Mouse (Mus musculus): ENCODE measurements at regions not wholly inside any gene's neighbourhood (a gene's known extent, or its start where the extent isn't known, plus 50 kb on each side); places are given as distances from the start of the nearest gene placed in this dataset.
"Not testable (repeated sequence)": the region's sequence is repeated elsewhere in the genome, so short reads cannot be mapped to it uniquely, and the experiment has no call there.

DNA sequence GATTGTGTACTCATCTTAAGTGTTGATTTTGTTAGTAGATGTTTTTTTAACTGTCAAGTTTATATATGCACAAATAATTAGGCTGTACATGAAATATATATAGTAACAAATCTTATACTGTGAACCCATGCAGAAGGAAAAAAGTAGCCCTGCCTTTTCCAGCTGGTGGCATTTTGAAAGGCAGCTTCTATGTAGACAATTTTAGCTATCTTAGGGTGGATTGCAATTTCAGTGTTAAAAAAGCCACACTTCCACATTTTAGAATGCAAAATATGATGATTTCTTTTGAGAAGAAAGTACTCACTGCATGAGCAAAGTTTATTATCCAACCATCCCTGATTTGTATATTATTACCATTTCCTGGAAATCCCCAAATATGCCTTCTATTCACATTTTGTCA is 1256.1 kb upstream of the Gm12353 start:
- POLR2A ChIA-PET: no interaction called here
- no peaks in the 10 kb centered on the region for H3K27me3 ChIP-seq
- no peak for TF ChIP-seq CTCF (IDR thresholded peaks at IDR 0.05)
- DNase-seq (ENCODE audit: low read depth, low spot score): no peak
- ATAC-seq: no peak
- in situ Hi-C loops (cut with MboI; ENCODE audit: low pct_unique_long_range_greater_than_20kb): no loop called here
- CTCF ChIA-PET: no interaction called here

DNA sequence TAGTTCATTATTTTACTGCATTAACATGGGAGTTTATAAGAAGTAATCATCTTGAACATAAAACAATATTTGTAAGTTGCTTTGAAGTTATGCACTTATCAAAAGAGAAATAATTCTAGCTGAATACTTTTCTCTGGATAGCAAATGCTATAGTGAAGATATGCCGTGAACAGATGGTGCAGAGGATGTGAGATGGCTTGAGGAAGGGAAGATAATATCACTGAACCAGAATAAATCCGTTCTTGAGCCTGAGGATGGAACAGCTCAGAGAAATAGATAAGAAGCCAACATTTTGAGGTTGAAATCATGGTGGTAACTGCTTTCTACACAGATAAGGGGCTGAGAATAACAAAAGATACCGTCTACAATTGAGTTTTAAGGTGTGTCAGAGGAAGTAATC is 1239.7 kb upstream of the Gm12353 start:
- in situ Hi-C loops (cut with MboI; ENCODE audit: low pct_unique_long_range_greater_than_20kb): no loop called here
- POLR2A ChIA-PET: no interaction called here
- no peaks in the 10 kb centered on the region for H3K27me3 ChIP-seq
- CTCF ChIA-PET: no interaction called here
- no peak for ATAC-seq
- DNase-seq (ENCODE audit: low read depth, low spot score): no peak
- TF ChIP-seq CTCF (IDR thresholded peaks at IDR 0.05): no peak

DNA sequence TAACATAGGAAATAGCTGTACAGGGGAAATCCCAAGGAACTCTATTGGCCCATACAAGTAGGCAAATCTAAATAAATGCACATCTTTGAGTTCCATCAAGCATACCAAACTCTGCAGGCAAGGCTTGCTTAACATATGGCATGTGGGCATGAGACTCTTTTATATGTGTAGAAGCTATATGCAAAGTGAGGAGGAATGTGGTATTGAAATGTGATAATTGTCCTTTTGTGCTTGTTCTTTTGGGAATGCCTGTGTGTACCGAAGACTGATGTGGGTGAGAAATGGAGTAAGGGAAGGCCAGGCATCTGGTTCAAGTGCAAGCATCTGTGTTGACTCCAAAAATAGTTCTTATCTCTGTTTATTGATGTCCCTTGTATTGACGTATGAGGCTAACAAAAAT is 1239.3 kb upstream of the Gm12353 start:
- no peak for ATAC-seq
- CTCF ChIA-PET: no interaction called here
- H3K27me3 ChIP-seq: no peaks in the 10 kb centered on the region
- no peak for DNase-seq (ENCODE audit: low read depth, low spot score)
- in situ Hi-C loops (cut with MboI; ENCODE audit: low pct_unique_long_range_greater_than_20kb): no loop called here
- no peak for TF ChIP-seq CTCF (IDR thresholded peaks at IDR 0.05)
- POLR2A ChIA-PET: no interaction called here

DNA sequence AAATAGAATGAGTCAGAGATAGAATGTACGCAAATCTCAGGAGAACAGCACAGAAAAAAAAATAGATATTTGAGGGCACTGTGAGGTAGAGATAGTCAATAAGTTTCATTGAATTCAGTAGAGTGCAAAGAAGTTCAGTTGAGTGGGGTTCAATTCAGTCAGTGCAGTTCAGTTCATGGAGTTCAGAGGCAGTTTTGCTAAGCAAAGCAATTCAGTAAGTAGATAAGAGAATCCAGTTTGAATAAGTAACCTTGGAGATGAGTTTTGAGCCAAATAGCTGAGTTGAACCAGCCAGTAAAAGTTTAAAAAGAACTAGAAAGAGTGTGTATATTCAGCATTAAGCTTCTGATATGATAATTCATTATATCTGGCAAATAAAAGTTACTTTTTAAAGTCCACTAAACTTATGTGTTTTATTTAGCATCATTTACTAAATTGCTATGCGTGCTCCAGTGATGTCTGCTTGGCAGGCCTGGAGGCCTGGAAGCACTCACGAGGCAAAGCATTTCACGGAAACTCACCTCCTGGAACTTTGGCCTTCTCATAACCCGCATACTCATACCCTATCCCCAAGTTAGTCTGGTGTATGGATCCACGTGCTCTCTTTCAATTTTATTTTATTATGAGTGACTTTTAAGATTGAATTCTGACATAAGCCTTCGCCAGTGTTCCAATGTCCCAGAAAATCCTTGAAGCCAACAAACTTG is 1210.3 kb upstream of the Gm12353 start:
- in situ Hi-C loops (cut with MboI; ENCODE audit: low pct_unique_long_range_greater_than_20kb): no loop called here
- no peaks in the 10 kb centered on the region for H3K27me3 ChIP-seq
- ChIA-PET CTCF (no interaction called here), POLR2A (no interaction called here)
- ATAC-seq: no peak
- no peak for DNase-seq (ENCODE audit: low read depth, low spot score)
- no peak for TF ChIP-seq CTCF (IDR thresholded peaks at IDR 0.05)

DNA sequence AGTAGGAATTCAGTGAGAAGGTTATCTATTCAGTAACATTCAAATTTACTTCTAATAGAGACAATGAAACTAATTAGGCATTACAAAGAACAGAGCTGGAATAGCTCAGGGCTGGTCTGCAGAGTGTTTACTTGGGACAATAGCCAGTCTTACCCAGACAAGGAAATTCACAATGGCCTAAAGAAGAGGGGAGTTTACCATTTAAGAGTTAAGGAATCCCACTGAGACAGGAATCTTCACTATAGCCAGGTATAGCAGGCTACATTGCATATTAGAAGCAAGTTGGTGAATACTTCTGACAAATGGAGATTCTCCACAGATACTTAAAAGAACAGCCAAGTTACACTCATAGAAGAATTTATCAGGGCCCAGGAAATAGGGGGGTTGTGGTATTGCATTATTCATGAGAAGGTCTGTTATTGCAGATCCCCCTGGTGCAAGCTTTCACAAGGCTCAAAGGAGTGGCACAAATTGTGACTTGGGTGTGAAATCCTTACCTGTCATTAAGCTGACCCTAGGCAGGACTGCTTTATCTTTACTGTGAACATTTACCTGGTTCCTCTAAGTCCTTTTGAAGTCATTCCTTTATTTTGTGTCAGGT is 1209.6 kb upstream of the Gm12353 start:
- DNase-seq (ENCODE audit: low read depth, low spot score); in situ Hi-C loops (cut with MboI; ENCODE audit: low pct_unique_long_range_greater_than_20kb); POLR2A ChIA-PET: not testable (repeated sequence)

DNA sequence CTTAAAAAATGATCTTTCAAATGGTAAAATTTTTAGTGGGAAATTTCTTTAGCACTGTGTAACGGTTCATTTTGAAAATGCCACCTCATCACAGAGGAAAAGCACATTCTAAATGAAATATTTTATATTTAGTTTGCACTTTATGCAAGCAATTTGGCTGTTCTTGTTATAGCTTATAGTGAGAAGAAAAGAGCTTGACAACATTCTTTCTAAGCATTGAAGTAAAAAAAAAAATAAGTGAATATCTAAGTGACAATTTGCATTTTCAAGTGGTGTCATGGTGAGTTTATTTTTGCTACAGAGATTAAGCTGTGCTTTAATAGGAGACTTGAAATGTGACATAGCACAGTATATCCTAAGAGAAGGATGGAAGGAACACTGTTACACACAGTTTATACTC is 1194.9 kb upstream of the Gm12353 start:
- H3K27me3 ChIP-seq: no peaks in the 10 kb centered on the region
- in situ Hi-C loops (cut with MboI; ENCODE audit: low pct_unique_long_range_greater_than_20kb): no loop called here
- CTCF ChIA-PET: no interaction called here
- DNase-seq (ENCODE audit: low read depth, low spot score): no peak
- no peak for ATAC-seq
- TF ChIP-seq CTCF (IDR thresholded peaks at IDR 0.05): no peak
- POLR2A ChIA-PET: no interaction called here

More for the DNA sequence above, 1209.6 kb upstream of the Gm12353 start:
- ATAC-seq, H3K27me3 ChIP-seq: not testable (repeated sequence)
- CTCF ChIA-PET: interaction anchor here (1.6 kb wide), 1 partner anchor 10 kb away, joined by 4 read pairs; no protein-coding TSS in a partner anchor

DNA sequence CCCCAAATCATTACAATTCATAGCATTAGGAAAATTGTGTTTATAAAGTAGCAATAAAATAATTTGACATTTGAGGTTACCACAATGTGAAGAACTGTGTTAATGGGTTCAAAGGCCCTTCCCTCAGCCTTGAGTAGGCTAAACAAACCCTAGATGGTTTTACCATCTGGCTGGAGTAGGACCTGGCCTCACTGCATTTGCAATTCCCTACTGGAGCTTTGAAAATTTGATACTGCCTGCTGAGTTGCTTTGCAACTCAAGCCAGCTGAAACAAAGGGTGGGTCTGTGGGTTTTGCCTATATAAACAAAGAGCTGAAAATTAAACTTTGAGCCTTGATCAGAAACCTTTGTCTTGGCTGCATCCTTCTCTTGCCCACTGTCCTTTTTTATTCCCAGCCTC is 1163.9 kb upstream of the Gm12353 start:
- ATAC-seq: no peak
- TF ChIP-seq CTCF (IDR thresholded peaks at IDR 0.05): no peak

DNA sequence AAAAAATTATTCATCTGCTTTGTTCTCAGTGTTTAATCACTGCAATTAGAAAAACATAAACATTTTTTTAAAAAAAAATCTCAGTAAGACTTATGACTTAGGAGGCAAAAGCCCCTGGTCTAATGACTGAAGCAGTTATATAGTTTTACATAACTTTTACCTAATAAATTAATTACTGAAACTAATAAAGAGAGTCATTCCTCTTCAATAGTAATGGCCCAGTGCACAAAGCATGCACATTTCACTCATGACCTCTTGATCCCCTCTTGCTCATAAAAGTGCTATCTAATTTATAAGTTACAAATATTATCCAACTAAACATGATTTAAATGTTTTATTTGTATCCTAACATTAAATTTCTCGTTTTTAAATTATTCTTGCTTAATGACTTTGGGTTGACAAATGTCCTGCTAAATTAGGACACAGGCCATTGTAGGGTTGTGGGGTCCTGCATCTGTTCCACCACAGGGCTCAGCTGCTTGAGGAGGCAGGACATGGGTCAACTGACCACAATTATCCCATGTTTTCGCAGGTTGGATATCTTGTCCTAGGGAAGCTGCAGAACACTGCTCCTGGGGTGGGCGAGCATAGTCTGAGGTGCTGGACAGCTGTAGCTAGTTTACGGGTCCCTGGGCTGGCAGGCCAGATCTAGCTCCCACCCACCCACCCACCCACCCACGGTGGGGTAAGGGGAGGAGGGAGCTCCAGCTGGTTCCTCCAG is 1160.8 kb upstream of the Gm12353 start:
- ChIA-PET POLR2A (no interaction called here), CTCF (no interaction called here)
- ATAC-seq: no peak
- DNase-seq (ENCODE audit: low read depth, low spot score): no peak
- TF ChIP-seq CTCF (IDR thresholded peaks at IDR 0.05): no peak
- in situ Hi-C loops (cut with MboI; ENCODE audit: low pct_unique_long_range_greater_than_20kb): no loop called here
- H3K27me3 ChIP-seq: no peaks in the 10 kb centered on the region

More for the DNA sequence above, 1163.9 kb upstream of the Gm12353 start:
- ChIA-PET CTCF (no interaction called here), POLR2A (no interaction called here)
- H3K27me3 ChIP-seq: no peaks in the 10 kb centered on the region
- no peak for DNase-seq (ENCODE audit: low read depth, low spot score)
- in situ Hi-C loops (cut with MboI; ENCODE audit: low pct_unique_long_range_greater_than_20kb): no loop called here

DNA sequence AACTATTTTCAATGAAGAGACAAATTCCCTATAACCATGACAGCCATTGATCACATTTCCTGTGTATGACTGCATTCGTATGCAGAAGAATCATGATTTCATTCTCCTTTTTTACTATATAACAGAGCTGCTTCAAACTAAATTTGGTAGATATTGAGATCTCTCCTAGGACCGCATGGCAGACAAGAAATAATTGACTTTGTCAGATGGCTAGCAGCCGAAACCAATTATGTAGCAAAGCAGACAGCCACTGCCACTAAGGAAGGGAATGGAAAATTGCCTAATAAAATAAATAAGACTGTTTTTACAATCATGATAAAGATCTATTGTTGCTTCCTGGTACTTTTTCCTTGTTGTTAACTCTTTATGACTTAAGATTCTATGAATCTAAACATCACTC is 1143.6 kb upstream of the Gm12353 start:
- in situ Hi-C loops (cut with MboI; ENCODE audit: low pct_unique_long_range_greater_than_20kb): no loop called here
- H3K27me3 ChIP-seq: no peaks in the 10 kb centered on the region
- TF ChIP-seq CTCF (IDR thresholded peaks at IDR 0.05): no peak
- no peak for DNase-seq (ENCODE audit: low read depth, low spot score)
- no peak for ATAC-seq
- ChIA-PET CTCF (no interaction called here), POLR2A (no interaction called here)

DNA sequence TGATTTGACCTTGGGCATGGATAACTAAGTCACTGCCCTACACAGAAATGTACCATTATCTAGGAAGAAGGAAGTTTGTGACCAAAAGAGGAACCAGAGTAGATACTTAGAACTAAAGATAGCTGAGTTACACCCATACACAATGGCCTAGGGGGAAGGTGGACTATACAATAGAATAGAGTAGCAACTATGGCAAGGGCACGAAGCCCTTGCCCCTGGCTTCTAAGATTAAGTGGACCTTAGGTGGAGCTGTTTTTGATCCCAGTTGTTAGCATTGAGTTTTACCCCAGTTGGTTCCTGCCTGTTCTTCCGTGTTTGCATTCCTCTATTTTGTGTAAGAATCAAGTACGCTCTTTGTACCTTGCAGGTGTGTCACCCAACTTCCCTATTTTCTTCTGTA is 1137.0 kb upstream of the Gm12353 start:
- DNase-seq (ENCODE audit: low read depth, low spot score); POLR2A ChIA-PET; H3K27me3 ChIP-seq; in situ Hi-C loops (cut with MboI; ENCODE audit: low pct_unique_long_range_greater_than_20kb); ATAC-seq; CTCF ChIA-PET: not testable (repeated sequence)

DNA sequence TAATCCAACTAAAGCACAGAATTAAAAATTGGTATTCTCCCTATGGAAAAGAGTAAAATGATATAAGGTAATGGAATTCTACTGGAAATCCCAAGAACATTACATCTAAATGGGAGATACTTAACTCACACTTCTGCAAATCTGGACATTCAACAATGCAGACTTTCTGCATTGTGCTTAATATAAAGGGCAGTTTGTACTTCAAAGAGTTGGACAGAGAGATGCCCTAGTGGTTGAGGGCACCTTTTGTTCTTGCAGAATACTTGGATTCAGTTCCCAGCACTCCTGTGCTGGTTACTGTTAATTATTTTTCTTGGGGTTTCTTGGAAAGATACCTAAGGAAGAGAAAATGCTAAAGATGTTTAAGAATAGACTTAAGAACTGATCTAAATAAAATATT is 1135.7 kb upstream of the Gm12353 start:
- ATAC-seq (no peak), DNase-seq (ENCODE audit: low read depth, low spot score) (no peak)
- TF ChIP-seq CTCF (IDR thresholded peaks at IDR 0.05): no peak
- in situ Hi-C loops (cut with MboI; ENCODE audit: low pct_unique_long_range_greater_than_20kb): no loop called here
- ChIA-PET POLR2A (no interaction called here), CTCF (no interaction called here)
- no peaks in the 10 kb centered on the region for H3K27me3 ChIP-seq
